Mouse (Mus musculus) urinary bladder, postnatal 36 days (tissue): ENCODE data around the gene Itpr1.
A peak's percentile ranks its signal among the peaks of the same experiment; 100 is the strongest.

Source experiments
- DNase-seq, 2 experiments: peaks; one replicate each; pipeline ENCODE4 v3.0.0; 2022; ENCODE audit warnings: low spot score in 2 of 2, mixed read lengths in 1 of 2

The Itpr1 gene

DNA sequence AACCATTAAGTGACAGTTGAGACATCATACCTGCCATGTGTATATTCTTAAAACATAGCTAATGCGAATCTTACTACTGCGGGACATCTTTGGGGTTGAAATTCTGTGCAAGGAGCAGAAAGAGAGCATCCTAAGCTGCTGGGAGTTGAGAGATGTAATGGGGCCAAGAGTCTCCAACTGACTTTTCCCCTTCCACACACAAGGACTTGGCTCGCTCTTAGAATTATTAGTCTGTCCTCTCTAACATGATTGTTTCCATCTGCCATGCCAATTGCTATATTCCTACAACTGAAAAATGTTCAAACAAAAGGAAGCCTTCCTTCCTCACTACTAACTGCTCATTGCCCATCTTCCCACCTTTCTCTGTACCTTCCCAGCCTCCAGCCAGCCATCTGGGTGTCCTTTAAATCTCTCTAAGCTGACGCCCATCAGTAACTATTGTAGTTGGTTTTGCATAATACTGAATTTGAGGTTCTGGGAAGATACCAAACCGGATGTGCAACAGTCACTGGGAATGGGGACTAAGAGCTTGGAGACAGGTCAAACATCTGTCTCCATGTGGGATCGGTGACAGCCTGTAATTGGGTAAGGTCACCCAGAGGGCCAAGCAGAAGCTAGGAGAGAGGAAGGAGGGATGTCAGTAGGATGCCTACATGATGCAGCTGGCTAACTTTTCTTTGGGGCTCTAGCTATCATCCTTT lies 177.9 kb downstream of the Itpr1 start:
- DNase-seq: no peak

DNA sequence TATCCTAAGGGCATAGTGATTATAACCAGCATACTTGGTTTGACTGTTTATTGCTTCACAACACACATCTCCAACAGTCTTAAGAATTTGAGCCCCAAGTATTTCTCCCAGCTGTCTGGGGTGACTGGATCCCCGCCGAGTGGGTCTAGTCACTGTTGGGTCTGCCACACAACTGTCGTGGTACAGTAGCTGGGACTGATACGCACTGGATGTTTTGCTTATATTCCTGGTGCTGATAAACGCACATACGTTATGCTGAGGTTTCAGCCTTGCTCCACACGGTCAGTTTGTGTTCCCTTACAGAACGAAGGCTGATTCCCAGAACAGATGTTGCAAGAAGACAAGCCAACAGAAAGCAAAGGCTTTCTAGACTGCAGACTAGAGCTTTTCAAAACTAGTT lies 180.2 kb downstream of the Itpr1 start:
- DNase-seq: no peak

DNA sequence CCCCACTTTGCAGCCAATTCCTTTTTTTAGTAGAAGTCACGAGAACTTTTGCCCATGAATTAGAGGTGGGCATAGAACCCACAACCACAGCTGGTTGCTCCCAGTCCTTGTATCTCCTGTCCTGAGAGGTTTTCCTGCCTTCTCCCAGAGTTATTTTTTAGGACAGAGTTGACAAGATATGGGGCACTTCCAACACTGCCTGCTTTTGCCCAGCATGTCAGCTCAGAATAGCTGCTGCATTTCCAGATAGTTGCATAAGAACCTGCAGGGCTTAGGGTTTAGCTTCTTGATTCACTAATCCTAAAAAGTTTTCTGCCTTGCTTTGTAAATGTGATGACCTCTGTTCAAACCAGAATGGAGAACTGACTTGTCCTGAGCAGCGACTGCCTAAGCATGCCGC lies 185.1 kb downstream of the Itpr1 start:
- DNase-seq: no peak

DNA sequence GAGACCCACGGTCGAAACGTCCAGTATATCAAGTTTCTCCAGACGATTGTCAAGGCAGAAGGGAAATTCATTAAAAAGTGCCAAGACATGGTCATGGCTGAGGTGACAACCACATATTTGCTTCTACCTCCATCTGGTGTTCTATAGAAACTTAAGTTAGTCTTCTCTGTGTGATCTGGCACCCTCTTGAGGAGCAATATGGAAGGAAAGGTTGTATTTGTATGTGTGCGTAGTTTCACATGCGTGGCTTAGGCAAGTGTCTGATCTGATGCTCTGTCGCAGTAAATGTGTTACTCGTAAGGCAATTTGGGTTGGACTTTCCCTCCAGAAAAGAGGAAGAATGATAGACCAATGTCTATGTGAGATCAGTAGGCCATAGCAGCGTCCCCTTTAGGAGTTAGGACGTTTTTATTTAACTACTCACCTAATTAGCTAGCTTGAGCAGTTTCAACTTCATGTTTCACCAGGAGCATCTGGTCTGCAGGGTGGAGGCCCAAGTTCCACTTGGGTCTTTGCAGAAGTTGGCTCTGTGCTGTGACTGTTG lies 188.6 kb downstream of the Itpr1 start:
- no peak for DNase-seq

DNA sequence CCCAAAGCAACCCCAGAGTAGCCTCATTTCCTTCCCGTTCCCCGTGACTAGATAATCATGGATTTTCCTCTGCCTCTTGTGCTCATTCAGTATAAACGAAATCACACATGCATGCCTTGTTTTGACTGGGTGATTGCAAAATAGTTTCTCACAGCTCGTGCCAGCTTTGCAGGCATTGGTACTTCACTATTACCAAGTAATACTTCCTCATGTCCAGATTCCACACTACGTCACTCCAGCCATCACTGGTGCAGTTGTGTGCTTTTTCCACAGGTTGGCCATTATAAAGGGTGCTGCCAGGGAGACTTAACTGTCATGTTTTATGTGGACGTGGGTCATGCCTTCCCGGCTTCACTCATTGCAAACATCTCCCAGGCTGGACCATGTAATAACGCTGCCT lies 191.8 kb downstream of the Itpr1 start:
- peak in 1 of 2 experiments; percentile 22 for DNase-seq

DNA sequence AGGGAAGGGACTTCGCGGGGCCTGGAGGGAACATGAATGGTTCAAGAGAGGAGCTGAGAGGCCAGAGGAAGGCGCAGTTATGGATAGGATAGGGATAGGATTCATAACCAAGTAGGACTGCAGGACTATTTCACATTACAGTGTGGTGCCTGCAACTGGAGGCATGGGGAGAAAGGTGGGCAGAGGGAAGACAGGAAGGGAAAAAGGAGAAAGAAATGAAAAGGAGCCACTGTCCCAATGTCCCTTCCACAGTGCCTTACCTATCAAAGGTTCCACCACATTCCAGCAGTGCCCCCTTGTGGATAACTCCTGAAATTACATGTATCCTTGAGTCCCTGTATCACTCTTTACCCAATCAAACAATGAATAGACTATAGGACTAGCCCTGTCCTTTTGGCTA lies 195.2 kb downstream of the Itpr1 start:
- DNase-seq: peak; percentile 17 to 20

DNA sequence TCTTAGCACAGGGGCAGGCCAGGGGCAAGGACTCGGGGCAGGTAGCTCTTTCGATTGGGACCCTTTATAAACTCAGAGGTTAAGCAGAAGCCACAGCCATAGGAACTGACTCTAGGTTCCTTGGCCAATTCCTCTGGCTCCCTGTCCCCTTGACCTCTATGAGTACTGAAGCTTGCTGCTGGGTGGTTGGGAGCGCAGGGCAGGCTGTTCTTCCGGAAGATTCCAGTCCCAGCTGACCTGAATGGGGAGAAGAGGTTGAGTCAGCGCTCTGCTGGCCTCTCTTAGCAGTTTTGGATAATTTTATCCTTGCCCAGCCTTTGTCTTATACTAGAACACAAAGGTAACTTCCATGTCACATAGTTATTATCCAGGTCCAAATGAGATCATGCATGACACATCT lies 195.8 kb downstream of the Itpr1 start:
- DNase-seq: no peak

DNA sequence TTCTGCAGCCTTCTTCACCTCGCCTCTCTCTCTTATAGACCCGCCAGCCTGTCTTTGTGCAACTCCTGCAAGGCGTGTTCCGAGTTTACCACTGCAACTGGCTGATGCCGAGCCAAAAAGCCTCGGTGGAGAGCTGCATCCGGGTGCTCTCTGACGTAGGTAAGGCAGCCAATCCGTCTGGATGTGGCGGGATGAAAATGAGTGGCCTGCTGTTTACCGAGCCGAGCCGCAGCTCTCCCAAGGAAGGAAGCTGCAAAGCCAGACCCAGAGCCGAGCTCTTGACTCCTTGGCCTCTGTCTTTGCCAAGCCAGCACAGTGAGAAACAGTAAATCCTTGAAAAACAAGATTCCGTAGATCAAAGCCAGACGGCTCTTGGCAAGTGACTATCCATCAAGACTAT lies 197.9 kb downstream of the Itpr1 start:
- DNase-seq: no peak

DNA sequence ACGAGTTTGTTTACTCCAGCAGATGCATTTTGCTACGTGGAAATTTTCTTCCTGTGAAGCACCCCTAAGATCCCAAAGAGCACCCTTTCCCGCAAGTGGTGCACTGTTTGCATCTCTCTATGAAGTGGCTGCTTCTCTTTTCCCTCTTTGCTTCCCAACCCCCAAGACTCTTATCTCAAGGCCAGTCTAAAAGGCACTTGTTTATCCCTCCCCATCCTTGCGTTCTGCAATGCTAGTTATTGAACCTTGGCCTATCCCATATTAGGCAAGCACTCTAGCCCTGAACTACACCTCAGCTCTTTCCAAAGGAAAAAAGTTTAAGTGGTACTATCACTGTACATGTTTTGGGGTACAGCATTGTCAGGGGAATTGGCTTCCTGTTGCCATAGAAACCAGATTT lies 198.3 kb downstream of the Itpr1 start:
- no peak for DNase-seq

DNA sequence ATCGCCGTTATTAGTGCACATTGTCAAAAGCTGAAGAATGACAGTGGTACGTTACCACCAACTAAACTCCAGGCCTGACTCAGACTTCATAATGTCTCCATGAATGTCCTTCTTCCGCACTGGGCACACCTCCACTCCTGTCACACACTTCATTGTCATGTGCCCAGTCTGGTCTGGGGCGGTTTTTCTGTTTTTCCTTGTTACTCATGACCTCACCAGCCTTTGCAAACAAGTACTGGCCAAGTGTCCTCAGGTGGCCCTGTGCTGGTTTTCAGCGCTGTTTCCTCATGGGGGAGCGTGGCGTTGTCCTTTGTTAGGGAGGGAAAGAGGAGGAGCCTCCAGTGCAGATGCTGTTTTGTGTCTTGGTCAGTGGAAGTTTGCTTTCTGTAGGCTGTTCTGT lies 200.1 kb downstream of the Itpr1 start:
- DNase-seq: no peak

DNA sequence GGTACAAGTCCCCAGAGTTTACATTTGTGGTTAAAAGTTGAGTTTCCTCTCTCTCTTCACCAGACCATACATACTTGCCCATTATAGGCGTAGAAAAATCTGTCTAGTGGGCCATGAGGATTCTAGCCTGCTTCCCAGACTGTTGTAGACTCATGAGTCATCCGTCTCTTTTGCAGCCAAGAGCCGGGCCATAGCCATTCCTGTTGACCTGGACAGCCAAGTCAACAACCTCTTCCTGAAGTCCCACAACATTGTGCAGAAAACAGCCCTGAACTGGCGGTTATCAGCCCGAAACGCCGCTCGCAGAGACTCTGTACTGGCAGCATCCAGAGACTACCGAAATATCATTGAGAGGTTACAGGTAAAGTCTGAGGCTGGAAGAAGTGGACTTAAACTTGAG lies 200.7 kb downstream of the Itpr1 start:
- no peak for DNase-seq

DNA sequence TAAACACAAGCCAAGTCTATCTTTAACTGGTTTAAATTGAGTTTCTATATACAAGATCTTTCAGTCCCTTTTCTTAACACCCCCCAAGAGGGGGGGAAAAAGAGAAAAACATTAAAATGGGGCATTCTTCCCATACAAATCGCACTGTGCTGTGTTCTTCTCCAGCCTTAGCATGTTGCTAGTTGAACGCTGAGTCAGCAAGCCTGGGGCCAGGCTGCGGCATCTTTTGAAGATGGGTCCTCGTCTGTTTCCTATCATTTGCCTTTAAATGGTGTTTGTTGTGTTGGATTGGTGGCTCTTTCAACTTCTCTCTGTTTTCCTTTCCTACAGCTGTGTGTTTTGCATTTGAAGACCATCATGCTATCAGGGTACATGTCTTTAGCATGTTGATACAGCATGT lies 203.0 kb downstream of the Itpr1 start:
- DNase-seq: no peak

DNA sequence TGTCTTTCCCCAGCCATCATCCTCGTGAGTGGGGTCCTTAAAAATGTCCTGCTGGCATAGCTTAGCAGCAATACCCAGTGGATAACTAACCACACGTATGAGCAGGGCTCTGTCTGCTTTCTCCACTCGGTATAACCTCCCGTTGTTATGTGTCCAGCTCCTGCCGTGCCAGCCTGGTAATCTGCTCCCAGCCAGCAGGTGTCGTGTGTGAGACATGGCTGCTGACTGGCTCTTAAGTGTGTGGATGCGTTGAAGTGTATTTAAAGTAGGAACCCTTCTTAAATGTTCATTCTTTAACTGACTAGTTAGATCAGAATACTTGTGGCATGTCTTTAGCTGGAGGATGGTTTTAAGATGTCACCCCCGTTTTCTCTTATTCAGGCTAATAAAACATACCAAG lies 204.6 kb downstream of the Itpr1 start:
- DNase-seq: peak; percentile 49 to 52

DNA sequence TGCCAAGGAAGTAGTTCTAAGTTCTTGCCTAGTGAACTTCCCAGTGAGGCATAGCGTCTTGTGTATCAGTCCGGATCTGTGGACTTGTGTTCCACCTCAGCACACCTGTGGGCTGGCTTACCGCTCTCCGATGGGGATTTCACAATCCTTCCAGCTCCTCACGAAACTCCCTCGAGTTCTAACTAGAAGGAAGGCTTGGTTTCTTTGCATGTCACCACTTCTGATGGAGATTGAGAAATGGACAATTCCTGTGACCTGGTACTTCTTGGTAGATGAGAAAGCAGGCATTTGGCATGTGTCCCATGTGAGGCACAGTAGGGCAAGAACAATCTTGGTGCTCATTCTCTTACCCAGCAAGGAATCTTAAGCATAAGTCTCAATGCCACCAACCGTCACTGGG lies 205.3 kb downstream of the Itpr1 start:
- no peak for DNase-seq

DNA sequence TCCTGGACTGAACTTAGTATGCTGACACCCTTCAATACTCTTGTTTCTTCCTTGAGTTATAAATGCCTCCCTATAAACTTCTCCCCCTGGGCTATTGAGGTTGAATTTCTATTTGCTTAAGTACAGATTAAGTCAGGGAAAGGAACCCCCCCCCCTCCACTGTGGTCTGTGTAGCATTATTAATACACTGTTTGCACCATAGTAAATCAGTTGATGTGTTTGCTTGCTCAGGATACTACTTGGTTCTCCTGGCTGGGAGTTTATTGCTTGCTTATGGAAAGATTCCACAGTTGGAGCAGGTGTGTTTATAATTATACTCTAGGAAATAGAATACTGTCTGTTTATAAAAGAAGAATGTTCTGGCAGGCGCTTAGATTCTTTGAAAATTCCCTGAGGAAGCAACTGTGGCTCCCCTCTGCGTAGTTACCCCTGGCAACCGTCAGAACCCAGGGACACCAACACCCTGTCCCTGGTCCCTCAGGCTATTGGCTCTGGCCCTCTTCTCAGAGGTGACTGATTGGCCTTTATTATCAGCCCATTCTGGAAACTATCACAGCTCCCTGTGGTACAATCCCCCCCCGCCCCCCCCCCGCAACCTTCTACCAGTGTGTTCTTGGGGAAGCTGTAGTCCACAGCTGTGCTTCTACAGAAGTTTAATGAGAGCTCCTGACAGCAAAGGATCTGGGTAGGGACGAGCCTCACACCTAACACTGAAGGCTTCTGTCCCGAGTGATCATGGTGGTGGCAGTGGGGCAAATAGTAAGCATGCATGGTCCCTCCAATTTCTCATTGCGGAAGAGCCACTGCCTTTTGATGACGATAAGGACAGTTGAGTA lies 212.1 kb downstream of the Itpr1 start:
- DNase-seq: no peak

DNA sequence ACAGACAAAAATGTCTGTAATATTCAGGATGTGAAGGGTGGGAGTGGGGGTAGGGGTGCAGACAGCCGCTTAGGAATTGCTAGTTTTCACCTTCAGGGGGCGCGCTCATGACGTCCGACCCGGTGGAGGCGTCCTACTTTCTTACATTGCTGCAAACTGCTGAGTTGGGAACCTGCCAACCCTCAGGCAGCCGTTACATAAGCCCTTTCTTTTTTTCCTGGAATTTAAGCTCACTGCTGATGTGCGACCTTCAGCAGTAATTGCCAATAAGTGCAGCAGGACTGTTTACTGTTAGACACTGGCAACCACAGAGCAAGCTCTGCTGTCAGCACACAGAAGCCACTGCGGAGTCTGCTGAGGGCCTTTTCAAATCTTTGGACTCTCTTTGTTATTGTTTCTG lies 213.9 kb downstream of the Itpr1 start:
- DNase-seq: peak; percentile 71 to 82

DNA sequence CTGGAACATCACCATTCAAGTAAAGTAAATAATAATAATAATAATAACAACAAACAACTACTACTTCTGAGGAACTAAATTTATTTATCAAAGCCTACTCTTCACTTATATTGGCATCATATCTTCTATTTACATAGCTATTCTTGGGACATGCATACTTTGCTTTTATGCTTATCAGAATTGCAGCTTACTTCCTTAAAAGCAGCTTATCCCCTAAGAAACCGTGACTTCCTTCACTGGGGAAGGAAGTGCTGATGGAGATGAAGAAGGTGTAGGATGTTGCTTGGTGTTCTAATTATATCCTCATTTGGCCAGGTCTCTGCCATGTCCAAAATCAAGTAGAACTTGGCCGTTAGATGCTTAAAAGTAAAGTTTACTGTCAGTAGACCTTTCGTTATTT lies 215.5 kb downstream of the Itpr1 start:
- DNase-seq: no peak

DNA sequence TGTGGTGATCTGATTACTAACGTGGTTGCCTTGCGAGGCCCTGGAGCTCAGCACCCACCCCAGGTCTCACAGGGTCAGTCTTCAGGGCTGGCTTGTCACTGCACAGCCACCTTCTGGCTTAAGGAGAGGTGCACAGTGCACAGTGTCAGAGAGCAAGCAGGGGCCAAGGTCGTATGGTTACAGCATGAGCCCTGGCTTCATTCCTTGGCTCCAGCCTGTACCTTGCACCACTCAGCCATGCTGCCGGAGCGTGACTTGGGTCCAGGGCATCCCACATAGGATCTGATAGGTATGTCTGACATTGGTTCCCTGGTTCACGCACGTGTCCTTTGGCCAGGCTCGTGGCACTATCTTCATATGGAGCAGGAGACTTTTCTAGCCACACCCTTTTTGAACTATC lies 217.1 kb downstream of the Itpr1 start:
- DNase-seq: no peak

DNA sequence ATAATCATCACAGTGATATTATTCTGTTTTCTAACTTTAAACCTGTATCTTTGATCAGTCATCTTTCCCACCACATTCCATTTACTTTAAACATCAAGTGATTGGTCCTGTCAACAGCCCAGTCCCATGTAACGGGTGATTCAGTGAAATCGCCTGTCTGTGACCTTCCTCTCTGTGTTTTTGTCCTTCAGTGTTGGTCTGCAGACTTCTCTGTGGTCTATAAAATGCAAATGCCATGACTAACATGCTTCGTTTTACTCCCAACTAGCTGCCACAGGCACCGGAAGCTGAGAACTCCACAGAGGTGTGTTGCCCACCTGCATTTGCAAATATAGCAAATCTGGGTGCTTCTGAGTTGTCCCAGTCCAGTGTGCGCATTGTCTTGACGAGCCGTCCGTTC lies 218.3 kb downstream of the Itpr1 start:
- DNase-seq: no peak

DNA sequence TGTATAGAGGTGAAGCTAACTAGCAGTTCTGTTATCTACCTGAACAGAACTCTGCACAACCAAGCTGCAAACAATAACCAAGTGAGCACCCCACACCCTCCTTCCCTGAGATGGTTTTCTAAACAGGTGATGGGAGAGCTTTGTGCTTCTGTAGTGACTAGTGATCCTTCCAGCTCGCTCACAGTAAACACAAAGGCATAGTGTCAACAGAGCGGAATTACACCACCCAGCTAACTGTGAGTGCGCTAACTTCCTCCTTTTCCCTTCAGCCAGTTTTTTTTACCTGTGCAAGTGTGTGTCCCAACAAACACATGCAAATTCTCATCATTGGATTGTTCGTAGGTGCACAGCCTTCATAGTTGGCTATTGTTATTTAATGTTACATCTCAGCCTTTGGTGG lies 219.9 kb downstream of the Itpr1 start:
- DNase-seq: no peak

DNA sequence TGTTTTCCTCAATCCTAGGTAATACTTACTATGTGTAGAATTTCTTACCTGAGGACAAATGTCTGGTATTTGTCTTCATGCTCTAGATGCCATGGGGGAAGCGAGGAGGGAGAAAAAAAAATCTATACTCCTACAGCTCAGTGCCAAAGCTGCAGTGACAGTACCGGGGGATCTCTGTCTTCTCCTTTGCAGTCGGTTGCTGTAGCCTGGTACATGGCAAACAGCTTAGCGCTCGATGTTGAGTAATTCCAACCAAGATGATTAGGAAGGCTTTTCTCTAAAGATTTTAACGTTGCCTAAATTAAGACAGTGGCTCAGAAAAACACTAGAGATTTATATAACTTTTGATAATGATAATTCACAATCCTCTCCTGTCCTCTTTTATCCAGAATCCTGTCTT lies 221.9 kb downstream of the Itpr1 start:
- DNase-seq: no peak

DNA sequence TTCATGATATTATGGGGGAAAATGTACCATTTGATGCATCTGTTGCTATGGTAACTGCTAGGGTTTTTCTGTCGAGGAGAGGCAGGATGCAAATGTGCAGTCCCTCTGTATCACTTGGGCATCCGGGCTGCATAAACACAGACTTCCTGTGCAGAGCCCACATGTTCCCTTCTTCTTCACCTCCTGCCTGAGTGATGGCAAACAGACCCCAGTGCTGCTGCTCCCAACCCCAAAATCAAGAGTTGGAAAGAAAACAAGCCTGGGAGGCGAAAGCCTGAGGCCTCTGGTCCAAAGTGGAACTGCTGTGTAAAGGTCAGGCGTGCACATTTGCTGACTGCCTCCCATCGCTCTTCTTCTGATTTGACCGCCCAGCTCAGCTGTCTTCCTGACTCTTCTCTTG lies 222.6 kb downstream of the Itpr1 start:
- DNase-seq: no peak

DNA sequence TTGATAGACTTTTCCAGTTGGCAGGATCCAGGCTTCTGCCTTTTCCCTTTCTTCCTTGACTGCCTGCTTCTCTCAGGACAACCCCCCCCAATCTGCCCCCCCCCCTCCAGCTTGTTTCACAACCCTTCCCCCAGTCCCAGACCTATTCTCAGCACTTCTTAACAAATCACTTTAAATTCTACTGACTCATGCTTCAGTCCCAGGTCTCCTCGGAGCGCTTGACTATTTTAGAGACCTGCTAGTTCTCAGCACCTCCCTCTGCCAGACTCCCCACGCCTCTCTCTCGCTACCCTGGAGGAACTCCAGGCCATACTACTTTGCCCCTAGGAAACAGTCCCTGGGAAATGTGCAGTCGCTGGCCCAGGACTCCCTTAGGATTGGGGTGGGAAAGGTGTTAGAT lies 223.7 kb downstream of the Itpr1 start:
- DNase-seq: no peak
